Mouse (Mus musculus) forebrain, embryonic 12.5 days (tissue): ENCODE results near the gene Onecut1. TPM values are rescaled to one million over a fixed set of nuclear protein-coding genes. Genes with fewer than 3 reads are reported as not detected.

Source experiments
- ATAC-seq: fragments of 200-750 bp; cut with Nextera tagmentation; 2 replicates; pipeline ENCODE4 v1.8.0; 2017; ENCODE audit warnings: moderate TSS enrichment; ENCODE audit not compliant: low FRiP score
- H3K27ac ChIP-seq: fragments of 300-500 bp; sonication (generic); 2 replicates; pipeline ENCODE4 v1.5.1; 2016; ENCODE audit warnings: mild to moderate bottlenecking
- H3K27me3 ChIP-seq: fragments of 300-500 bp; sonication (generic); 2 replicates; pipeline ENCODE4 v1.6.1; 2016; ENCODE audit warnings: mild to moderate bottlenecking
- H3K36me3 ChIP-seq: fragments of 300-500 bp; sonication (generic); replicated peaks from 2 replicates; pipeline ENCODE4 v1.6.1; 2016; ENCODE audit warnings: mild to moderate bottlenecking
- H3K4me1 ChIP-seq: fragments of 300-500 bp; sonication (generic); 2 replicates; pipeline ENCODE4 v1.6.1; 2016
- H3K4me2 ChIP-seq: fragments of 300-500 bp; sonication (generic); 2 replicates; pipeline ENCODE4 v1.6.1; 2016; ENCODE audit warnings: mild to moderate bottlenecking, moderate library complexity
- H3K4me3 ChIP-seq: fragments of 300-500 bp; sonication (generic); replicated peaks from 2 replicates; pipeline ENCODE4 v1.5.1; 2016; ENCODE audit warnings: mild to moderate bottlenecking
- H3K9ac ChIP-seq: fragments of 300-500 bp; sonication (generic); 2 replicates; pipeline ENCODE4 v1.6.1; 2016; ENCODE audit warnings: mild to moderate bottlenecking
- H3K9me3 ChIP-seq: fragments of 300-500 bp; sonication (generic); 2 replicates; pipeline ENCODE4 v1.6.1; 2016
- WGBS: fragments of 180-500 bp; shearing (Covaris S2); methylation state at CpG from one replicate; pipeline ENCODE4 v1.1.7; 2016; 5-methylcytosine and 5-hydroxymethylcytosine counted together
- polyA plus RNA-seq: library from polyadenylated mRNA; unstranded; fragments of >200 nt; fragmentation: Nextera tagmentation; extraction: Ambion mirVana; gene quantifications from 2 replicates; pipeline ENCODE4 v1.2.1, GENCODE M21; 2016

Gene Onecut1
- polyA plus RNA-seq, 1 experiment from 2014 or later, result 2.7 TPM

- Histone ChIP-seq H3K27ac (no peak overlapping the region), H3K4me3 (no peak overlapping the region)
- ATAC-seq, result no peak
Observed at GRCm38 (mm10) chr9:74851601-74852000, 10.1 kb upstream of the Onecut1 start.

GRCm38 (mm10) chr9:74852361-74852760 lies 9.4 kb upstream of the Onecut1 start:
- H3K27me3 ChIP-seq, result peaks cover 94% of the 10 kb centered on the region
- H3K4me1 ChIP-seq, result peaks cover 20% of the 10 kb centered on the region
- no peaks in the 10 kb centered on the region for H3K36me3 ChIP-seq
- WGBS, result 0% methylated on average over 4 of the region's 4 CpGs
- no peaks in the 10 kb centered on the region for H3K9me3 ChIP-seq
- H3K9ac ChIP-seq, result no peak overlapping the region
- ATAC-seq, result no peak
- no peak overlapping the region for H3K27ac ChIP-seq
- H3K4me2 ChIP-seq, result no peak overlapping the region
- no peak overlapping the region for H3K4me3 ChIP-seq

More at GRCm38 (mm10) chr9:74851601-74852000, 10.1 kb upstream of the Onecut1 start:
- H3K4me2 ChIP-seq, result no peak overlapping the region
- WGBS, result 1% methylated on average over 5 of the region's 5 CpGs
- no peaks in the 10 kb centered on the region for H3K36me3 ChIP-seq
- peaks cover 27% of the 10 kb centered on the region for H3K4me1 ChIP-seq
- no peaks in the 10 kb centered on the region for H3K9me3 ChIP-seq
- no peak overlapping the region for H3K9ac ChIP-seq
- peaks cover 94% of the 10 kb centered on the region for H3K27me3 ChIP-seq

DNA sequence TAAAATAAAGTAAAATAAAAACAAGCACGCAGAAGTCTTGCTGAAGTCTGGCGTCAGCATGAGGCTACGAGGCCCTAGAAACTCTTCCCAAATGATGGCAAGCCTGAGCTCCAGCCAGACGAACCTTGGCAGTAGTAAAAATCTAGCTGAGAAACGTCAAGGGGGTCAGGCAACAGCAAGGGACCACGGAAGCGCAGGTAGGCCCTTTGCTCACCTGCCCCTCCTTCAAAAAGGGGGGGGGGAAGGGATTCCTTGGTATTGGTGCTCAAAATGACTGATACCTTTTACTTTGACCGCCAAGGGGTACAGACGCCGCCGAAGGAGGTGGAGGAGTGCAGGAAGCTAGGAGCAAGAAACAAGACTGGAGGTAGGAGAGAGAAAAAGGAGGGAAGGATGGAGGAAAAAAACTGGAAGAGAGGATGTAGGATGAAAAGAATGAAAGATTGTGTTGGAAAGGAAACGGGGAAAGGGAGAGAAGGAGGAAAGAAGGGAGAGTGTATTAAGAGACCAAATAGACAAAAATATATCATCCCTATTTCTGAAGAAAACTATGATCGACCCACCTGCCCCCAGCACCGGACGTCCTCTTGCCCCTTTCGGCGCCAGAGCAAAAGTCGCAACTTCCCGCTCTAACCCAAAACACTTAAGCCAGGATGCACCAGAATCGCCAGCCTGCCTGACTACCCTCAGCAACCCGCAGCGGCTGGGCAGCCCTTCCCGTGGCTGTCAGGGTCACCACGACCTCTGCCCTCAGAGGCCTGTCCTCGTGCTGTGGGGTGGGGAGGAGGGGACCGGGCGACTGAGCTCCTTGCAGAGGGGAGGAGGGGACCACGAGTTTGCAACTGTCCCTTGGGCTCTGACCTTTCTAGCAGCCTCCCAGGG lies 8.3 kb upstream of the Onecut1 start:
- Histone ChIP-seq H3K27me3 (peaks cover 94% of the 10 kb centered on the region), H3K4me3 (no peak overlapping the region), H3K4me2 (no peak overlapping the region), H3K36me3 (no peaks in the 10 kb centered on the region), H3K9me3 (no peaks in the 10 kb centered on the region), H3K4me1 (peaks cover 16% of the 10 kb centered on the region), H3K9ac (no peak overlapping the region), H3K27ac (no peak overlapping the region)
- ATAC-seq, result no peak
- WGBS, result 2% methylated on average over 28 of the region's 28 CpGs

- under 1% methylated on average over 25 of the region's 25 CpGs for WGBS
- Histone ChIP-seq H3K9me3 (no peaks in the 10 kb centered on the region), H3K4me3 (no peak overlapping the region), H3K27me3 (peaks cover 94% of the 10 kb centered on the region), H3K4me1 (peaks cover 9% of the 10 kb centered on the region), H3K4me2 (no peak overlapping the region), H3K9ac (no peak overlapping the region), H3K27ac (no peak overlapping the region), H3K36me3 (no peaks in the 10 kb centered on the region)
- no peak for ATAC-seq
Observed at GRCm38 (mm10) chr9:74854073-74854591, 7.6 kb upstream of the Onecut1 start.

- Histone ChIP-seq H3K36me3 (no peaks in the 10 kb centered on the region), H3K27ac (no peak overlapping the region), H3K9ac (no peak overlapping the region), H3K4me3 (no peak overlapping the region), H3K27me3 (peaks cover 94% of the 10 kb centered on the region), H3K9me3 (no peaks in the 10 kb centered on the region), H3K4me1 (peaks cover 4% of the 10 kb centered on the region), H3K4me2 (no peak overlapping the region)
- 5% methylated on average over 4 of the region's 4 CpGs for WGBS
- ATAC-seq, result no peak
Observed at GRCm38 (mm10) chr9:74855446-74855845, 6.3 kb upstream of the Onecut1 start.

DNA sequence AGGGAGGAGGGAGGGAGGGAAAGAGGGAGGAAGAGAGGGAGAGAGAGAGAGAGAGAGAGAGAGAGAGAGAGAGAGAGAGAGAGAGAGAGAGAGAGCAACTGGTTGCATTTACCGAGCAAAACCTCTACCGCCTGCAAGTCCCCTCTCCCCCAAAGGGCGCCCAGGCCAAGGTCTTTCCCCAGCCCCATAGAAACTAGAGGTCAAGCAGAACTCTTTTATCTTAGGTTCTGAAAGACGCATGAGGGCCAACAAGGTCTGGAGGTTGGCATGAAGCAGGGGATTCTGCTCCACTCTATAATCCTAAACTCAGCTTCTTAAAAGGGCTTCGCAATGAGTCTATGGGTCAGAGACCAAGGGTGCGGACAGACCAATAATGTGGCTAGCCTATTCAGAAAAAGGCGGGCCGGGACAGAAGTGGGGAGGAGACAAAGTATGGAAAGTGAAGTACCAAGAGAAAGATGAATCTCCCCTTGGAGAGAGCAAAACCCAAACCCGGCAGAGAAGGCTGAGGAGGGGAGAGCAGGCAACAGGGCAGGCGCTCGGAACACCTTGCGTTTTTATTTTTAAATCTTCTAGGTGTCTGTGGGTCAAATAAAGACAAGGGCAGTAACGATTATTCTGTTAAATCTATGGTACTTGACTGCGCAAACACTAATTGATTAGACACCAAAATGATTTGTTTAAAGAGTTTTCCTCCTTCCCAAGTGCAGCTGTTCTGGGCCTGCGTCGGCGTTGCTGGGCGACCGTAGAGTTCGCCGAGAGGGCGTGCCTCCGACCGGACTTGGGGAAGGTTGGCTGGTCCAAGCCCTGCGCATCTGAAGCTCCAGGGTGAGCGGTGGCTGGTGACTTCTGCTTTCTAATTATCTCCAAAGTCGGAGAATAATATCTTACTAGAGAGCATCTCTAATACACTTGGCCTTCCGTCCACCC lies 4.9 kb upstream of the Onecut1 start:
- 2% methylated on average over 28 of the region's 28 CpGs for WGBS
- Histone ChIP-seq H3K9ac (no peak overlapping the region), H3K4me1 (peaks cover 16% of the 10 kb centered on the region), H3K4me3 (no peak overlapping the region), H3K27me3 (peaks cover 94% of the 10 kb centered on the region), H3K27ac (no peak overlapping the region), H3K36me3 (no peaks in the 10 kb centered on the region), H3K9me3 (no peaks in the 10 kb centered on the region), H3K4me2 (no peak overlapping the region)
- no peak for ATAC-seq

DNA sequence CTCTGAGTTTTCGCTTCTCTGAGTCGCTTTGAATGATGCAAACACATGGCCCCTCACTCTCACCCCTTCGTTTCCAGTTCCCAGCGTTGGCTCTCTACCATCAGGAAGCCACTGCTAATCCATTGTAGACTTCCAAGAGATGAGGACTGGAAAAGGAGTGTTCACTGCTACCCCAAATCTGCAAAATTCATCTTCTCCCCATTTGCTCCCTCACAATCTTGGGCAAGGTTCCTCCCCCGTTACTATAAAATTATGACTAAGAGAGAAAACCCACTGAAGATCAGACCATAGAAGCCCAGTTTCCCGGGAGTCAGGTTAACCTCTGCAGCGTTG lies 4.2 kb upstream of the Onecut1 start:
- no peak for ATAC-seq
- Histone ChIP-seq H3K4me2 (no peak overlapping the region), H3K27ac (no peak overlapping the region), H3K9ac (no peak overlapping the region), H3K4me1 (peaks cover 20% of the 10 kb centered on the region), H3K4me3 (no peak overlapping the region), H3K27me3 (peaks cover 94% of the 10 kb centered on the region), H3K36me3 (no peaks in the 10 kb centered on the region), H3K9me3 (no peaks in the 10 kb centered on the region)
- WGBS, result 3% methylated on average over 7 of the region's 7 CpGs

DNA sequence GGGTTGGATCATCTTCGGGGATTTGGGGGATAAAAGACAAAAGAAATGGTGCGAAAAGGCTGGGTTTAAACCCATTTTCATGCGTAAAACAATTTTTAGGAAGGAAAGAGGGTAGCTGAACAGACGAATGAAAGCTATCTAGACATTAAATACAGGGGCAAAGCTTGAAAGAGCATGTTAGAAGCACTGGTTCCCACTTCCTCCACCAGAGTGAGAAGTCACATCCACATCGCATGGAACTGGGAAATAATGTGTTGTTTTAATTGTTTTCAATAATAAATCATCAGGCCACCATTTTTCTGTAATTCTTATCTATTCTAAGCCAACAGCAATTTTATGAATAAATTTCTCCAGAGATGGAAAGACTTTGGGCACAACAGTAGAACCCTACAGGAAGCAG lies 3.6 kb upstream of the Onecut1 start:
- H3K4me1 ChIP-seq, result peaks cover 27% of the 10 kb centered on the region
- no peaks in the 10 kb centered on the region for H3K36me3 ChIP-seq
- H3K27ac ChIP-seq, result no peak overlapping the region
- no peak for ATAC-seq
- H3K9me3 ChIP-seq, result no peaks in the 10 kb centered on the region
- H3K27me3 ChIP-seq, result peaks cover 95% of the 10 kb centered on the region
- WGBS, result 4% methylated on average over 5 of the region's 5 CpGs
- no peak overlapping the region for H3K4me2 ChIP-seq
- H3K4me3 ChIP-seq, result no peak overlapping the region
- H3K9ac ChIP-seq, result no peak overlapping the region

DNA sequence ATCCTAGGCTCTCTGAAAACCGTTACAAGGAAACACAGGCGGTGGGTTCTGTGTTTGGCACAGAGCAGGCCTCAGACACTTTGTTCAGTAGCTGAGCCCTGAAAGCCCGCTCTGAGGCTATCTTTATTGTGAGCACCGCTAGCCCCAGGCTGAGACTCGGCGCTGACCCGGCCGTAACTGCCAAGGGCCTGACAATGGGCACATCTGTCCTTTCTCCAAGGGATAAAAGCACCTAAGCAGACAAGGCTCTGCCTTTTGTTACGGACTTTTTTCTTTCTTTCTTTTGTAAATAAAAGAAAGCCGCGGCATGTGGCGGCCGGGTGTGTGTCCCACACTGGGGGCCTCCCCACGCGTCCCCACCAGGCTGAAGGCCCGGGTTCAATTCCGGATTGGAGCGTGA lies 1.3 kb upstream of the Onecut1 start:
- Histone ChIP-seq H3K4me2 (peak overlapping the region; percentile 78), H3K27me3 (peaks cover 98% of the 10 kb centered on the region), H3K27ac (no peak overlapping the region), H3K4me1 (peaks cover 40% of the 10 kb centered on the region), H3K4me3 (peak overlapping the region; percentile 52), H3K9me3 (no peaks in the 10 kb centered on the region), H3K9ac (no peak overlapping the region), H3K36me3 (no peaks in the 10 kb centered on the region)
- 2% methylated on average over 18 of the region's 18 CpGs for WGBS
- no peak for ATAC-seq

GRCm38 (mm10) chr9:74862096-74862780 lies 517 bp downstream of the Onecut1 start:
- peak overlapping the region; percentile 56 for H3K9ac ChIP-seq
- ATAC-seq, result peak; percentile 24
- peak overlapping the region; percentile 52 for H3K4me3 ChIP-seq
- WGBS, result under 1% methylated on average over 48 of the region's 48 CpGs
- no peaks in the 10 kb centered on the region for H3K9me3 ChIP-seq
- H3K27me3 ChIP-seq, result peaks cover 98% of the 10 kb centered on the region
- H3K4me1 ChIP-seq, result peaks cover 47% of the 10 kb centered on the region
- no peaks in the 10 kb centered on the region for H3K36me3 ChIP-seq
- peak overlapping the region; percentile 78 for H3K4me2 ChIP-seq
- H3K27ac ChIP-seq, result 0 out of 2 replicates have a peak overlapping the region, but pooled peaks have one; percentile 19

GRCm38 (mm10) chr9:74862783-74863654 lies 1.3 kb downstream of the Onecut1 start:
- peak overlapping the region; percentile 52 for H3K4me3 ChIP-seq
- H3K4me2 ChIP-seq, result peak overlapping the region; percentile 78
- peaks cover 98% of the 10 kb centered on the region for H3K27me3 ChIP-seq
- H3K27ac ChIP-seq, result peak overlapping the region; percentile 19; the same call in 1 of the 2 replicates
- peak overlapping the region; percentile 56; the same call in 1 of the 2 replicates for H3K9ac ChIP-seq
- H3K4me1 ChIP-seq, result peaks cover 51% of the 10 kb centered on the region
- no peaks in the 10 kb centered on the region for H3K36me3 ChIP-seq
- ATAC-seq, result 0 out of 2 replicates have a peak, but pooled peaks have one; percentile 1
- WGBS, result 1% methylated on average over 56 of the region's 56 CpGs
- H3K9me3 ChIP-seq, result no peaks in the 10 kb centered on the region
